In genomic region chrX:135963629-135964028, GRCm38 (mm10) we compare ENCODE assay signal across 8 mouse cellular contexts.
DNase-seq lines count a peak whose midpoint lies in the region.
"Had no signal": no experiment of that assay in that cellular context is flagged by ENCODE, and none has a peak within 500 bp of the region (broad histone marks: within the 10 kb centered on the region; RNA-seq: fewer than 3 reads in every experiment).

No protein-coding gene starts in this region.

- peak; percentile 30 for DNase-seq in kidney, postnatal 14 days
- no peak for DNase-seq in kidney, postnatal 4 days
- peak; percentile 62 for DNase-seq in CD4-positive, CD25-positive, alpha-beta regulatory T cell, adult 2 months (ENCODE audit: low read depth, low spot score)
- DNase-seq in MEL-GATA-1-ER (ENCODE audit: extremely low read depth, low read depth): peak; percentile 8
- DNase-seq in fibroblast of lung, adult 2 months (ENCODE audit: low read depth): peak; percentile 10
- peak; percentile 27 for DNase-seq in lung, postnatal 14 days
- DNase-seq in spleen, adult 12 weeks (ENCODE audit: low spot score): no peak
- DNase-seq: liver, embryonic 13.5 days had no signal

Comparison
In these comparisons a context has a peak if more than half of its experiments do, and no peak if none do; other contexts are left out.
1. DNase-seq: peak in kidney, postnatal 14 days (single experiment), CD4-positive, CD25-positive, alpha-beta regulatory T cell, adult 2 months (single experiment), MEL-GATA-1-ER (single experiment), fibroblast of lung, adult 2 months (single experiment) and lung, postnatal 14 days (single experiment); none in kidney, postnatal 4 days (0 of 2) and spleen, adult 12 weeks (single experiment).